Mouse (Mus musculus): ENCODE measurements around the gene Cpa5.

DNA sequence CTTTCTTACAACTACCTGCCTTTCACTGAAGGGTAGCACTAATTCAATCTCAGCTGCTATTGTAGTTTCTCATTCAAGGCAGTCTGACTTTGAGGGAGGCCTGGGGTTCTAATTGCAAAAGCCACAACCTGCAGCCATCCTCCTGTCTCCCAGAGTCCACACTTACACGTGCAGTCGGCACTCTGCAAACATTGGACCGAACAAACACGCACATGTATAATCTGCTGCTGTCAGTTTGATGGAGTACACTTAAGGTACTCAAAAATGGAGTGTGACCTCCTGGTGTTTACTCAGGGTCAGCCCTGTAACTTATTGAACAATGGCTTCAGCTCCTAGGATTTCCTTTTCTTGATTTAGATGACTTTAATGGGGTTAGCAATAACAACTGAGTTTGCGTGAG, 68.8 kb downstream of the Cpa5 start:
- no peak for TF ChIP-seq CTCF (IDR thresholded peaks at IDR 0.05; ENCODE audit: borderline replicate concordance, extremely low read depth, insufficient read depth, insufficient read length)
- no peak for TF ChIP-seq POLR2A (IDR thresholded peaks at IDR 0.05; ENCODE audit: borderline replicate concordance, extremely low read depth, insufficient read depth, insufficient read length, poor library complexity, severe bottlenecking)
